Mouse (Mus musculus): ENCODE measurements around the gene Tubg1.
A peak's percentile ranks its signal among the peaks of the same experiment; 100 is the strongest.

The Tubg1 gene

GRCm38 (mm10) chr11:101119761-101120544, at the start of gene Tubg1, which contains the start of gene Retreg3:
TSS of gene Tubg1 (plus strand) at chr11:101119938.
TSS of gene Retreg3 (minus strand) at chr11:101119893.
- peak; percentile 100 for DNase-seq

DNA sequence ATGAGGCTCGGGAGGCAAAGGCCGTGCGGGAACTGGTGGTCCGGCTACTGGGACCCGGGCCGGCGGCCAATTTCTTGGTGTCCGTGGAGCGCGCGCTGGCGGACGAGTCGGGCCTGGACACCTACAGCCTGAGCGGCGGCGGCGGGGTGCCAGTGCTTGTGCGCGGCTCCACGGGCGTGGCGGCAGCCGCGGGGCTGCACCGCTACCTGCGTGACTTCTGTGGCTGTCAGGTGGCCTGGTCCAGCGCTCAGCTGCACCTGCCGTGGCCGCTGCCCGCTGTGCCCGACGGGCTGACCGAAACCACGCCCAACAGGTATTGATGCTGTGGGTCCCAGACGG, 49.6 kb upstream of the Tubg1 start:
- DNase-seq = no peak

DNA sequence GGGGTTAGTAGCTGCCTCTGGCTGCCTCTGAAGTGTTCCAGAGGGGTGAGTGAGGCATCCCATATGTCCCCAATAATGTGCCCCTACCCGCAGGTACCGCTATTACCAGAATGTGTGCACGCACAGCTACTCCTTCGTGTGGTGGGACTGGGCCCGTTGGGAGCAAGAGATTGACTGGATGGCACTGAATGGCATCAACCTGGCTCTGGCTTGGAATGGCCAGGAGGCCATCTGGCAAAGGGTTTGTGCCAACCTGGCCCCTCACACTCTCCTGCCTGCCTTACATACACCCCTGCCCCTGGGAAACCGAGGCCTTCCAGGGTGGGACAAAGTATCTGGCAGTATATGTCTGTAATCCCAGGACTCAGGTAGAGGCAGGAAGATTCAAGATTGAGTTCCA, 48.8 kb upstream of the Tubg1 start:
- peak; percentile 93 for DNase-seq

GRCm38 (mm10) chr11:101071810-101072428, 47.8 kb upstream of the Tubg1 start:
- DNase-seq = peak; percentile 93

GRCm38 (mm10) chr11:101078121-101078520, 41.6 kb upstream of the Tubg1 start, which contains the start of gene Hsd17b1:
TSS of gene Hsd17b1 (plus strand) at chr11:101078411.
- DNase-seq = peak; percentile 85

DNA sequence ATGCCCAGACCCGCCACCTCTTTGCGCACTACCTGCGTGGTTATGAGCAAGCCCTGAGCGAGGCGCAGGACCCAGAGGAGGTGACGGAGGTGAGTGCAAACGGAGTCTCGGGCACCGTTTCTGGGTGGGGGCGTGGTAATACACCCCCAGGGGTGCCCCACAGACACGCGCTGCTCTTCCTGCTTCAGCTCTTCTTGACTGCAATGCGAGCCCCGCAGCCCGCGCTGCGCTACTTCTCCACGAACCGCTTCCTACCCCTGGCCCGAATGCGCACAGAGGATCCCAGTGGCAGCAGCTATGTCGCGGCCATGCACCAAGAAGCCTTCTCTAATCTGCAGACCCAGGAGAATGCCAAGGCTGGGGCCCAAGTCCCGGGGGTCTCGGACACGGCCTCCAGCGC, 40.0 kb upstream of the Tubg1 start:
- peak; percentile 88 for DNase-seq

- DNase-seq = no peak
Observed at GRCm38 (mm10) chr11:101080421-101080820, 39.3 kb upstream of the Tubg1 start.

DNA sequence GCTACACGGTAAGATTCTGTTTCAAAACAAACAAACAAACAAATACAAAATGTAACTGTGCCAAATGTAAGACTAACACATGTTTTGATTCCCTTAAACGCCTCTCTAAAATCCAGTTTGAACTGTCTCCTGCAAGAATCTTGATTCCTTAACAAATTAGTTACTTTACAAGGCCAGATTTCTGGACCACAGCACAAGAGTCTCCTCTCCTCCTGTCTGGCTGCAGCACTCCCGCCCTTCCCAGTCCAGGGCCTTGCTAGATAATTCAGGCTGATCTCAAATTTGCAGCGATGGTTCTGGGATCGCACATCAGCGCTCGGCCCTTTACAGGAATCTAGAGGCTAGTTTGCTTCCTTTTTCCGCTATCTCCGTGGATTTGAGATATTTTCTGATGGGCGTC, 38.1 kb upstream of the Tubg1 start:
- DNase-seq = no peak

DNA sequence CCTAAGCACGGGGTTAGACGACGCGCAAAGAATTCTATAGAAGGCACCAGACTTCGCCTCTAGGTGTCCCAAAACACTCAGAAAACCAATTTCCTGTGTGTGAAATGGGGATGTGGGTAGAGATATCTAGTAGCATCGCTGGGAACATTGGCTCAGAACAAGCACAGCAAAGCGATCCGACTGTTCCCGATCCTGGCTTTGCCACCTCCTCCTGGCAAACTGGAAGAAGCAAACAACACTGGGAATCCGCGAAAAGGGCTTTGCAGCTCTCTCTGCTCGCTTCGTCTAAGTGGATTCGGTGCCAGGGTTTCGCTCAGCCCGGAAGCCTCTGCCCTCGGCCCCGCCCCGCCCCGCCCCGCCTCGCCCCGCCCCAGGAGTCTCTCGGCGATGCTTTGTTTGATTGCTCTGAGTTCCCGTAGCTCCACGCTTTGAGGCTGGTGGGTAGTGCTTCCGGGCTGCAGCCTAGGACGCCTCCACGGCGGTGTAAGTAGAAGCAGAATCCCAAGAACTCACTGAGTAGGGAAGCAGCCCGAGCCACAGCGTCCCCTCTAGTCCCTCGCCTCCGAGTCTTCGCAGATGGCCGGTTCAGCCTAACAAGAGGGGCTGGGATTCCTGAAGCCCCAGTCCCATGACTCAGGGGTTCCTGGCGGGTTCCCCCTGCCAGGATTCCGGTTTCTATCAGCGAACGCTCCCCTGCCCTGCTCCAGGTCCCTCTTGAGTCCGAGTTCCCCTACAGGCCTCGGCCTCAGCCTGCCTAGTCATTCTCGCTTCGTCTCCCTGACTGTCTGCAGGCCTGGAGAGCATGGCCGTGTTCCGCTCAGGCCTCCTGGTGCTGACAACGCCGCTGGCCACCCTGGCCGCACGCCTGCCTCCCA, 37.3 kb upstream of the Tubg1 start, which contains the start of gene Coasy:
Gene Coasy, plus strand, starts transcription at position 358 of the 875 bp plus-strand sequence.
- peak; percentile 99 for DNase-seq

DNA sequence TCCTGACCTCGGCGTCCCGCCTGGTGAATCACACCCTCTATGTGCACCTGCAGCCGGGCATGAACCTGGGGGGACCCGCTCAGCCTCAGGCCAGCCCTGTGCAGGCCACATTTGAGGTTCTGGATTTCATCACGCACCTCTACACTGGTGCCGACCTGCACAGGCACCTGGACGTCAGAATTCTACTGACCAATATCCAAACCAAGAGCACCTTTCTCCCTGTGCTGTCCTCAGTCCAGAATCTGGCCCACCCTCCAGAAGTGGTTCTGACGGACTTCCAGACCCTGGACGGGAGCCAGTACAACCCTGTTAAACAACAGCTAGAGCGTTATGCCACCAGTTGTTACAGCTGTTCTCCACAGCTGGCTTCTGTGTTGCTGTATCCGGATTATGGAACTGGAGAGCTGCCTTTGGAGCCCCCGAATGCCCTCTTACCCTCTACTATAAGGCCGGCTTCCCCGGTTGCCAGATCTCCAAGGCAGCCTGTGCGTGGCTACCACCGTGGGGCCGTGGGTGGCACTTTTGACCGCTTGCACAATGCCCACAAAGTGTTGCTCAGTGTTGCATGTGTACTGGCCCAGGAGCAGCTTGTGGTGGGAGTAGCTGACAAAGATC, 36.5 kb upstream of the Tubg1 start:
- DNase-seq = peak; percentile 93

- DNase-seq = peak; percentile 95
Observed at GRCm38 (mm10) chr11:101084246-101084645, 35.5 kb upstream of the Tubg1 start.

- DNase-seq = peak; percentile 94
Observed at GRCm38 (mm10) chr11:101084811-101085210, 34.9 kb upstream of the Tubg1 start.

GRCm38 (mm10) chr11:101085617-101086322, 34.0 kb upstream of the Tubg1 start:
- DNase-seq = peak; percentile 92

DNA sequence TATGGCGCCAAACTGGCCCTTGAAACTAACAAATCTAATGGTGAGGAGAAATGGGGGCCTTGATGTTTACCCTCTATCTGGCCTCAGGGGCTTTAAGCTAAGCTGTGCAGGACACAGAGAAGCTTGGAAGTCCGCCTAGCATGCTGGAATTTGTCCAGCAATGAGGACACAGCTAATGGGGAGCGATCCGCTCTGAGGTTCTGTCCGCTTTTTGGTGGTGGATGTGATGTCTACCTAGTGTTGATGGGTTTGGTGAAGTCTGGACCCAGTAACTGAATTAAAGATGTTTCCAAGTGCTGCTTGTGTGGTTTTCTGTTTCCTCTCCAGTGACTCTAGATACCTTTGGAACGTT, 33.4 kb upstream of the Tubg1 start:
- DNase-seq = peak; percentile 92

GRCm38 (mm10) chr11:101086756-101087681, 32.7 kb upstream of the Tubg1 start, which contains the start of gene Mlx:
TSS of gene Mlx (plus strand) at chr11:101087277.
- DNase-seq = peak; percentile 100

DNA sequence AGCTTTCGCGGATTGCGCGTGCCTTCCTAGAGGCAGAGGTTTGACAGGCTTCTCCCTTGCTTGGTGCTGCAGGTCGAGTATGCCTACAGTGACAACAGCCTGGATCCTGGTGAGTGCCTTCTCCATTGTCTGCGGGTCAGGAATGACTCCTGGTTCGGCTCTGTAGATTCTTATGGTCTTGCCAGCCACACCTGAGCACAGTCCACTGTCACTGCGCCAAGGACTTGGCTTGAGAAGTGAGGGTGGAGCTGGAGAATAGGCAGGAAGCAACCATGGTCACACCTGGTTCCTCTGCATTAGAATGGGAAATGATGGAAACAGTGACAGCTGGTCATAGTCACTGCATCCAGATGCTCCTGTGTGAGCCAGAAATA, 32.1 kb upstream of the Tubg1 start:
- DNase-seq = no peak

DNA sequence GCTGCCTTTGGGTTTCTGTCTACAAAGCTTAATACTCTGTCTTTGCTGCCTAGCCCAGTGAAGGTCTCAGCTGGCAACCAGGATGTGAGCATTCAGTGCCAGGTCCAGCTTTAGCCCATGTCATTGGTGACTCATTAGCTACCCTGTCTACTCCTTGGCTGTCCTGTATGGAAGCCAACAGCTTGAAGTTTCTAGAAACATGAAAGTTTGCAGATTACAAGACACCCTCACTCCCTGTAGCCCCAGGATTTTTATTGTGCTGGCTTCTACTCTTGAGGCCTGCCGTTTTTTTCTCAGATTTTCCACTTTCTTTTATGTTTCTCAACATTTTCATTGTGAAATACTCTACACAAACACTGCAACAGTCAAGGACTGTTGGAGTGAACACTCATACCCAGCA, 29.8 kb upstream of the Tubg1 start:
- no peak for DNase-seq

GRCm38 (mm10) chr11:101094930-101095313, 24.8 kb upstream of the Tubg1 start:
- DNase-seq = no peak

GRCm38 (mm10) chr11:101095314-101096024, 24.3 kb upstream of the Tubg1 start, which contains the start of gene Psmc3ip:
TSS of gene Psmc3ip (minus strand) at chr11:101095436.
- peak; percentile 100 for DNase-seq

GRCm38 (mm10) chr11:101098231-101098630, 21.5 kb upstream of the Tubg1 start:
- DNase-seq = peak; percentile 91

Measured in heart, adult 11 months (tissue).